Mouse (Mus musculus) hindbrain, postnatal 0 days (tissue): ENCODE results near the gene Syt2. TPM values are rescaled to one million over a fixed set of nuclear protein-coding genes. Genes with fewer than 3 reads are reported as not detected.

Source experiments
- ATAC-seq: fragments of 200-750 bp; cut with Nextera tagmentation; 2 replicates; pipeline ENCODE4 v1.8.0; 2017; ENCODE audit warnings: mild to moderate bottlenecking, moderate TSS enrichment, moderate library complexity
- DNase-seq: peaks from one replicate; pipeline ENCODE4 v3.0.0-alpha.2; 2015; ENCODE audit warnings: low spot score
- H3K27ac ChIP-seq: fragments of 300-500 bp; sonication (generic); 2 replicates; pipeline ENCODE4 v1.5.1; 2014; ENCODE audit warnings: mild to moderate bottlenecking
- H3K27me3 ChIP-seq: fragments of 300-500 bp; sonication (generic); 2 replicates; pipeline ENCODE4 v1.6.1; 2014; ENCODE audit warnings: low read length, mixed read lengths; ENCODE audit not compliant: insufficient read depth
- H3K36me3 ChIP-seq: fragments of 300-500 bp; sonication (generic); 2 replicates; pipeline ENCODE4 v1.6.1; 2014; ENCODE audit warnings: low read length, mixed read lengths; ENCODE audit not compliant: insufficient read depth
- H3K4me1 ChIP-seq: fragments of 300-500 bp; sonication (generic); 2 replicates; pipeline ENCODE4 v1.6.1; 2014; ENCODE audit warnings: antibody characterized with exemption, low read length, mixed read lengths; ENCODE audit not compliant: insufficient read depth
- H3K4me2 ChIP-seq: fragments of 300-500 bp; sonication (generic); 2 replicates; pipeline ENCODE4 v1.6.1; 2014; ENCODE audit warnings: low read depth, mild to moderate bottlenecking, low read length, moderate library complexity, mixed read lengths
- H3K4me3 ChIP-seq: fragments of 300-500 bp; sonication (generic); 2 replicates; pipeline ENCODE4 v1.5.1; 2014; ENCODE audit warnings: low read length
- H3K9ac ChIP-seq: fragments of 300-500 bp; sonication (generic); replicated peaks from 2 replicates; pipeline ENCODE4 v1.6.1; 2014; ENCODE audit warnings: mild to moderate bottlenecking, low read length, moderate library complexity, mixed read lengths
- H3K9me3 ChIP-seq: fragments of 300-500 bp; sonication (generic); 2 replicates; pipeline ENCODE4 v1.6.1; 2016; ENCODE audit warnings: low read length, mixed read lengths
- CTCF ChIP-seq: IDR thresholded peaks from 2 replicates; pipeline ENCODE4 v1.5.1; 2016; ENCODE audit warnings: antibody characterized with exemption, control low read depth, low read depth
- WGBS: fragments of 180-500 bp; shearing (Covaris S2); extraction: QIAGEN DNeasy Blood & Tissue Kit; methylation state at CpG from one replicate; pipeline ENCODE4 v1.1.7; 2014; 5-methylcytosine and 5-hydroxymethylcytosine counted together
- polyA plus RNA-seq: library from polyadenylated mRNA; unstranded; fragments of >200 nt; fragmentation: Nextera tagmentation; extraction: Ambion mirVana; gene quantifications from 2 replicates; pipeline ENCODE4 v1.2.1, GENCODE M21; 2015
- total RNA-seq: library from RNA; depleted of rRNA; stranded (reverse); fragments of >200 nt; gene quantifications from 2 replicates; pipeline ENCODE4 v1.2.3, GENCODE M21; 2014

Gene Syt2
- total and polyA plus RNA-seq, 2 experiments from 2014 or later = 22.5 to 74.7 TPM

DNA sequence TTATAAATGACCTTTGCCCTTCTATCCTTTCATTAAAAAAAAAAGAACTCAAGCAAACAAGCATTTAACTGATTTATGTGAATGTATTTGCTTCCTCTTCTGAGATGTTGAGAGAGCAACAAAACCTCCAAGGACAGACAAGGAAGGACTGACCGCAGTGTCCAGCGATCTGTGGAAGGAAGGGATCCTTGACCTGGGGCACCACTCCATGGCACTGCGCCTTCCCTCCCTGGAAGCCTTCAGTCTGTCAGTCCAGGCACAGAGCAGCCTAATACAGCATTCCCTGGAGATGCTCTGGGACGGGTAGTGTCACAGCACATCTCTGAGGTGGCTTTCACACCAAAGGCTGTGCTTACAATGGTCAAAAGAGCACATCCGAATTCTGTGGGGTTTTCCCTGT, 136.3 kb downstream of the Syt2 start:
- Histone ChIP-seq H3K27ac (no peak overlapping the region), H3K9ac (no peak overlapping the region), H3K27me3 (no peaks in the 10 kb centered on the region), H3K36me3 (no peaks in the 10 kb centered on the region), H3K4me2 (no peak overlapping the region), H3K4me1 (no peaks in the 10 kb centered on the region), H3K9me3 (no peaks in the 10 kb centered on the region), H3K4me3 (no peak overlapping the region)
- no peak for DNase-seq
- no peak for TF ChIP-seq CTCF
- WGBS = 92% methylated on average over 5 of the region's 5 CpGs
- no peak for ATAC-seq

DNA sequence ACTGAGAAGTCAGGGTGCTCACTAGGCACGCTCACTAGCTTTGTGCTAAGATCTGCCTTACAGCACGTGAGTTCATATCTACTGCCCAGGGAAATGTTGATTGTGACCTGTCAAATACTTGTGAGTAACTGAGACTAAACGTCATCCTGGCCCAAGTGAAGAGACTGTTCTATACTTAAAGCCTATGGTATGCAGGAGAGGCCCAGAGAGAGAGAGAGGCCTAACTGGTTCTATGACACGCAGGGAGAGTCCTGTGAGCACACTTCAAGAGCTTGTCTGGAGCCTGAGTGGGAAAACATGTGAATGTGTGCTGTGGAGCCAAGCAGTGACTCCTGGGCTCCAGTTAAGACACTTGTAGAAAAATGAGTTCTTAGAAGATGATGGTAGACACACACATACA, 137.5 kb downstream of the Syt2 start:
- WGBS = 83% methylated on average over 4 of the region's 4 CpGs
- Histone ChIP-seq H3K4me1 (no peaks in the 10 kb centered on the region), H3K27ac (no peak overlapping the region), H3K9ac (no peak overlapping the region), H3K9me3 (no peaks in the 10 kb centered on the region), H3K36me3 (no peaks in the 10 kb centered on the region), H3K27me3 (no peaks in the 10 kb centered on the region), H3K4me2 (no peak overlapping the region), H3K4me3 (no peak overlapping the region)
- ATAC-seq (no peak), DNase-seq (no peak)
- no peak for TF ChIP-seq CTCF

DNA sequence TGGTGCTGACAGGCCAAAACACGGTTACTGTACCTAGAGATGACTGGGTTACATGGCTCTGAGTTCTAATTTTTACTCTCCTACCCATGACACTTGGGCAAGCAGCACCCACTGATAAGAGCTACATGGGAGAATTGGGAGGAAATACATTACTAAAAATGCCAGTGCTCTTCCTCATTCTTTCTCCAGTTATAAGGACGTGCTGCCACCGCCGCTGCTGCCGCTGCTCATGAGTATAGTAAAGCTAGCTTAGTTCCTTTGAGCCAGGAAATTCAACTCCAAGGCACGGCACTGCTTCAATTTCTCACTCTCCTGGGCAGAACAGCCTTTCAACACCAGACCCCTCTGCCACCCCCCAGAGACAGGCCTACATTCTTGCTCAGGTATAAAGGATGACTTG, 138.0 kb downstream of the Syt2 start:
- Histone ChIP-seq H3K4me1 (no peaks in the 10 kb centered on the region), H3K36me3 (no peaks in the 10 kb centered on the region), H3K4me3 (no peak overlapping the region), H3K27me3 (no peaks in the 10 kb centered on the region), H3K27ac (no peak overlapping the region), H3K4me2 (no peak overlapping the region), H3K9ac (no peak overlapping the region), H3K9me3 (no peaks in the 10 kb centered on the region)
- 68% methylated on average over 6 of the region's 6 CpGs for WGBS
- DNase-seq (no peak), ATAC-seq (no peak)
- no peak for TF ChIP-seq CTCF

DNA sequence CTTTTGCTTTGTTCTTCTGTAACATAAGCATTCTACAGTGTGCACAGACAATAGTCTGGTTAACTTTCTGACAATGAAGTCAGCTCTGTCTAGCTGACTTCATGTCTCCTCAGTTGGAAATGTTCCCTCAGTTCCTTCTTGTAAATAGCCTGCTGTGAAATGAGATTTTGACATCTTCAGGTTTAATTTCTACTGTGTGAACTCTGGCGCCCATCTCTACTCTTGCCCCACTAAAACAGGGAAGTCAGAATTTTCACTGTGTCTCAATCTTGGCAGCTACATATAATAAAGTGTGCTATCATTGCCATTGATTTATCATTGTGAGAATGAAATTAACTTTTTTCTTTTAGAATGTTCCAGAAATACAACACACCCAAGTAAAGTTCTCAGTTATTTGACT, 138.4 kb downstream of the Syt2 start:
- Histone ChIP-seq H3K27ac (no peak overlapping the region), H3K4me1 (no peaks in the 10 kb centered on the region), H3K27me3 (no peaks in the 10 kb centered on the region), H3K36me3 (no peaks in the 10 kb centered on the region), H3K4me2 (no peak overlapping the region), H3K9me3 (no peaks in the 10 kb centered on the region), H3K4me3 (no peak overlapping the region), H3K9ac (no peak overlapping the region)
- no peak for ATAC-seq
- 81% methylated on average over 1 of the region's 1 CpGs for WGBS
- no peak for TF ChIP-seq CTCF
- no peak for DNase-seq

DNA sequence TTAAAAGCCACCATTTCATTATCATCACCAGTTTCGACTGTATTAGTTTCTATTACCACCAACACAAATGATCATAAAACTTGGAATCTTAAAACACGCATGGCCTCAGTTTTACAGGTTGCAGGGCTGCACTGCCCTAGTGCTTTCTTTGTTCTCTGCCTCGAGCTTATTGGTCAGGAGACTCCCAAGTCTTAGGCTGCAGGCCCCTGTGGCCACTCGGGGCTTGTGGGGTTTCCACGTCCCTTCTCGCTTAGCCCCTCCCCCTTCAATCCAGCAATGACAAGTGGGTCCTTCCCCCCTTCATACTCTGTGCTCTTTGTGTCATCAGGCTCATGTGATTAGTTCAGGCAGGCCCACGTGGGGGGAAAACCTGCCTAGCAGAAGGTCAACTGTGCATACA, 141.6 kb downstream of the Syt2 start:
- 51% methylated on average over 7 of the region's 7 CpGs for WGBS

DNA sequence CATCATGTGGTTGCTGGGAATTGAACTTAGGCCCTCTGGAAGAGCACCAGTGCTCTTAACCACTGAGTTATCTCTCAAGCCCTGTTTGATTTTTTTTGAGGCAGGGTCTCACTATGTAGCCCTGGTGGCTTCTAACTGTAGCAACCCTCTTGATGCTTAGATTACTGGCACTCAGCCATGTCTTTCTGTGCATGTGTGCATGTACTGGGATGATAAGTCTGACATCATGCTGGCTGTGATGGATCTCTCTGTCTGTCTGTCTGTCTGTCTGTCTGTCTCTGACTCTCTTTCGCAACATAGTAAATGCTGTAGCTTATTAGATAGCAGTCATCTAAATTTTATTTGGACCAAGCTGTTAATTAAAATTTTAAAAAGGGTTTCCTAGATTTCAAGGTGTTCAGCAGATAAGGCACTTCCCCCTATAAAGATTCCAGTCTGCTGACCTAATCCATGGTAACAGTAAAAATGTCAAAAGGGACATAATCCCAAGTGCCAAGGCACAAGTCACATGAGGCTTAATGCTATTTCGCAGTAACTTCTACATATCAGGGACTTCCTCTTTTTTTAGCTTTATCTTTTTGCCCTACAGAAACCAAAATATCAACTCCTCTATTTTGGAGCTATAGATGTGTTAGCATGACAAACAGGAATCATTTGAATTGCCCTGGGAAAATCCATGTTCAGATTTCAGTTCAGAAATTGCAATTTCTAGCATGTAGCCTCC, 144.4 kb downstream of the Syt2 start:
- DNase-seq (no peak), ATAC-seq (no peak)
- Histone ChIP-seq H3K27me3 (no peaks in the 10 kb centered on the region), H3K9ac (no peak overlapping the region), H3K36me3 (no peaks in the 10 kb centered on the region), H3K4me2 (no peak overlapping the region), H3K9me3 (no peaks in the 10 kb centered on the region), H3K4me3 (no peak overlapping the region), H3K4me1 (no peaks in the 10 kb centered on the region), H3K27ac (no peak overlapping the region)
- 91% methylated on average over 2 of the region's 2 CpGs for WGBS
- TF ChIP-seq CTCF = no peak

More for the DNA sequence above, 141.6 kb downstream of the Syt2 start:
- H3K4me2 ChIP-seq = no peak overlapping the region
- DNase-seq (no peak), ATAC-seq (no peak)
- no peak overlapping the region for H3K27ac ChIP-seq
- TF ChIP-seq CTCF = no peak
- no peaks in the 10 kb centered on the region for H3K4me1 ChIP-seq
- H3K4me3 ChIP-seq = no peak overlapping the region
- H3K36me3 ChIP-seq = no peaks in the 10 kb centered on the region
- no peaks in the 10 kb centered on the region for H3K9me3 ChIP-seq
- H3K27me3 ChIP-seq = no peaks in the 10 kb centered on the region
- H3K9ac ChIP-seq = no peak overlapping the region

DNA sequence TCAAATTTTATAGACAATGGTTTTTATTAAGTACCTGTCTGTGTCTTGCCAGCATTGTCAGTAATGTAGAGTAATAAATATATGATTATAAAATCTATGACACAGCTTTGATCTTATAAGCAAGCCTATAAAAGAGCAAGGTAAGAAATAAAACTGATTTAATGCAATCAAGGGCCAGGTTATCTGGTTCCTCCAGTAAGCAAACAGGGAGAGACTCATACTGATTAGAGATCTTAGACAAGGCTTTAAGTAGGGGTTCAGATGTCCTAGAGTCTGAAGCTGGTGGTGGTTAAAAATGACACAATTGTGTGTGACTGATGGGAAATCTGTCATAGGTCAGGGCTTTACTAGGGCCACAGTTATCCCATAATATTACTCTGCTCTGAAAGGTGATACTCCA, 145.0 kb downstream of the Syt2 start:
- DNase-seq (no peak), ATAC-seq (no peak)
- H3K4me3 ChIP-seq = no peak overlapping the region
- no peak overlapping the region for H3K27ac ChIP-seq
- no peaks in the 10 kb centered on the region for H3K4me1 ChIP-seq
- H3K36me3 ChIP-seq = no peaks in the 10 kb centered on the region
- TF ChIP-seq CTCF = no peak
- H3K9ac ChIP-seq = no peak overlapping the region
- H3K9me3 ChIP-seq = no peaks in the 10 kb centered on the region
- H3K4me2 ChIP-seq = no peak overlapping the region
- no peaks in the 10 kb centered on the region for H3K27me3 ChIP-seq
